Mouse (Mus musculus) ES-E14 (cell line): ENCODE data around the gene Cyp2d22.

ENCODE experiments used
- CHD2 ChIP-seq: IDR thresholded peaks from 2 replicates; pipeline ENCODE4 v1.6.1; 2014; ENCODE audit warnings: mild to moderate bottlenecking, low read depth, low read length, inconsistent platforms
- HCFC1 ChIP-seq: IDR thresholded peaks from 2 replicates; pipeline ENCODE4 v1.6.1; 2012; ENCODE audit warnings: low read length, inconsistent platforms, borderline replicate concordance; ENCODE audit not compliant: insufficient read depth
- MAFK ChIP-seq: IDR thresholded peaks from 2 replicates; pipeline ENCODE4 v1.6.1; 2014; ENCODE audit warnings: mild to moderate bottlenecking, low read depth, low read length, inconsistent platforms; ENCODE audit not compliant: insufficient read depth
- ZC3H11A ChIP-seq: IDR thresholded peaks from 2 replicates; pipeline ENCODE4 v1.6.1; 2012; ENCODE audit warnings: low read depth, mild to moderate bottlenecking, inconsistent platforms, low read length, borderline replicate concordance
- ZNF384 ChIP-seq: IDR thresholded peaks from 2 replicates; pipeline ENCODE4 v1.6.1; 2012; ENCODE audit warnings: low read depth, low read length, inconsistent platforms

- TF ChIP-seq ZNF384 (no peak), MAFK (no peak), HCFC1 (no peak), ZC3H11A (no peak), CHD2 (no peak)
These were observed 32.2 kb downstream of the Cyp2d22 start for GRCm38 (mm10) chr15:82347852-82348251.
